Mouse (Mus musculus) cerebellum, adult 2 months (tissue): ENCODE measurements around the gene Magi2. TPM values are rescaled to one million over a fixed set of nuclear protein-coding genes. Genes with fewer than 3 reads are reported as not detected.
"Not testable (repeated sequence)": the region's sequence is repeated elsewhere in the genome, so short reads cannot be mapped to it uniquely, and the experiment has no call there.

ENCODE experiments used
- DNase-seq, 2 experiments: peaks; one replicate each; pipeline ENCODE4 v3.0.0; 2021
- H3K27ac ChIP-seq: fragments of 200-500 bp; 2 replicates; pipeline ENCODE4 v1.5.1; 2012; ENCODE audit warnings: low read length, control low read depth, inconsistent platforms; ENCODE audit not compliant: insufficient read depth
- H3K27me3 ChIP-seq: fragments of 200-500 bp; 2 replicates; pipeline ENCODE4 v1.6.1; 2012; ENCODE audit warnings: inconsistent platforms, mild to moderate bottlenecking, low read length, moderate library complexity; ENCODE audit not compliant: control insufficient read depth, insufficient read depth
- H3K4me1 ChIP-seq: fragments of 200-500 bp; 2 replicates; pipeline ENCODE4 v1.6.1; 2011; ENCODE audit warnings: low read length; ENCODE audit not compliant: control insufficient read depth, insufficient read depth
- H3K4me3 ChIP-seq: fragments of 200-500 bp; replicated peaks from 2 replicates; pipeline ENCODE3; 2011; ENCODE audit warnings: mild to moderate bottlenecking, low read depth, low read length, control low read depth; ENCODE audit not compliant: insufficient read depth
- CTCF ChIP-seq: fragments of 200-500 bp; IDR thresholded peaks from 2 replicates; pipeline ENCODE4 v1.5.1; 2011; ENCODE audit warnings: low read depth, mild to moderate bottlenecking, control low read depth, low read length, moderate library complexity, borderline replicate concordance; ENCODE audit not compliant: insufficient read depth
- POLR2A ChIP-seq: fragments of 200-500 bp; IDR thresholded peaks from 2 replicates; pipeline ENCODE4 v1.6.1; 2011; ENCODE audit warnings: low read length, control low read depth, borderline replicate concordance; ENCODE audit not compliant: insufficient read depth
- WGBS: fragments of 180-500 bp; shearing (Covaris S2); methylation state at CpG from one replicate; pipeline ENCODE4 v1.1.7; 2018; 5-methylcytosine and 5-hydroxymethylcytosine counted together
- polyA plus RNA-seq: library from polyadenylated mRNA; depleted of rRNA; stranded (reverse); fragments of >200 nt; gene quantifications from 2 replicates; pipeline ENCODE4 v1.2.3, GENCODE M21; 2012

Magi2 gene
- polyA plus RNA-seq, 1 experiment: 30.1 TPM

- Histone ChIP-seq H3K4me1 (no peaks in the 10 kb centered on the region), H3K4me3 (no peak overlapping the region), H3K27ac (no peak overlapping the region), H3K27me3 (no peaks in the 10 kb centered on the region)
- TF ChIP-seq POLR2A (no peak), CTCF (no peak)
- no peak for DNase-seq
Measured at GRCm38 (mm10) chr5:20523776-20524175, 1296.9 kb downstream of the Magi2 start.

- DNase-seq, H3K27ac ChIP-seq, H3K27me3 ChIP-seq, H3K4me3 ChIP-seq, H3K4me1 ChIP-seq: not testable (repeated sequence)
- 75% methylated on average over 2 of the region's 4 CpGs for WGBS
Measured at GRCm38 (mm10) chr5:20526588-20526987, 1299.8 kb downstream of the Magi2 start.

- Histone ChIP-seq H3K4me3 (no peak overlapping the region), H3K4me1 (no peaks in the 10 kb centered on the region; the same call in 1 of the 2 replicates), H3K27me3 (no peaks in the 10 kb centered on the region), H3K27ac (no peak overlapping the region)
- WGBS: 91% methylated on average over 3 of the region's 3 CpGs
- DNase-seq: no peak
- TF ChIP-seq CTCF: no peak
- no peak for TF ChIP-seq POLR2A
Measured at GRCm38 (mm10) chr5:20536544-20536943, 1309.7 kb downstream of the Magi2 start.

- 73% methylated on average over 8 of the region's 8 CpGs for WGBS
- DNase-seq: no peak
- TF ChIP-seq CTCF (no peak), POLR2A (no peak)
Measured at GRCm38 (mm10) chr5:20537369-20538022, 1310.7 kb downstream of the Magi2 start.

GRCm38 (mm10) chr5:20544374-20544773, 1317.5 kb downstream of the Magi2 start:
- Histone ChIP-seq H3K4me3 (no peak overlapping the region), H3K27me3 (no peaks in the 10 kb centered on the region), H3K4me1 (no peaks in the 10 kb centered on the region), H3K27ac (no peak overlapping the region)
- 49% methylated on average over 5 of the region's 5 CpGs for WGBS
- no peak for DNase-seq
- TF ChIP-seq CTCF (no peak), POLR2A (no peak)

More at GRCm38 (mm10) chr5:20537369-20538022, 1310.7 kb downstream of the Magi2 start:
- Histone ChIP-seq H3K4me1 (no peaks in the 10 kb centered on the region; the same call in 1 of the 2 replicates), H3K4me3 (no peak overlapping the region), H3K27me3 (no peaks in the 10 kb centered on the region), H3K27ac (no peak overlapping the region)

GRCm38 (mm10) chr5:20559378-20559777, 1332.5 kb downstream of the Magi2 start:
- DNase-seq: no peak
- 87% methylated on average over 2 of the region's 2 CpGs for WGBS

GRCm38 (mm10) chr5:20559821-20560220, 1333.0 kb downstream of the Magi2 start:
- no peak overlapping the region for H3K4me3 ChIP-seq
- no peak overlapping the region for H3K27ac ChIP-seq
- 42% methylated on average over 4 of the region's 4 CpGs for WGBS
- TF ChIP-seq CTCF (no peak), POLR2A (no peak)
- DNase-seq: no peak
- no peaks in the 10 kb centered on the region for H3K27me3 ChIP-seq
- no peaks in the 10 kb centered on the region for H3K4me1 ChIP-seq

More at GRCm38 (mm10) chr5:20559378-20559777, 1332.5 kb downstream of the Magi2 start:
- no peak overlapping the region for H3K4me3 ChIP-seq
- TF ChIP-seq CTCF: no peak
- no peak for TF ChIP-seq POLR2A
- H3K27me3 ChIP-seq: no peaks in the 10 kb centered on the region
- no peak overlapping the region for H3K27ac ChIP-seq
- H3K4me1 ChIP-seq: no peaks in the 10 kb centered on the region

GRCm38 (mm10) chr5:20568421-20568820, 1341.6 kb downstream of the Magi2 start:
- WGBS: 92% methylated on average over 6 of the region's 6 CpGs
- H3K27ac ChIP-seq: no peak overlapping the region
- DNase-seq: no peak
- no peak for TF ChIP-seq POLR2A
- no peak for TF ChIP-seq CTCF
- H3K4me1 ChIP-seq: no peaks in the 10 kb centered on the region
- H3K4me3 ChIP-seq: no peak overlapping the region
- no peaks in the 10 kb centered on the region for H3K27me3 ChIP-seq

- H3K4me3 ChIP-seq: no peak overlapping the region
- H3K4me1 ChIP-seq: no peaks in the 10 kb centered on the region
- 97% methylated on average over 7 of the region's 7 CpGs for WGBS
- no peak overlapping the region for H3K27ac ChIP-seq
- TF ChIP-seq CTCF (no peak), POLR2A (no peak)
- H3K27me3 ChIP-seq: no peaks in the 10 kb centered on the region
- no peak for DNase-seq
Measured at GRCm38 (mm10) chr5:20568966-20569365, 1342.1 kb downstream of the Magi2 start.
